Comparison of ENCODE assay signal across 17 mouse cellular contexts in the genomic region with DNA sequence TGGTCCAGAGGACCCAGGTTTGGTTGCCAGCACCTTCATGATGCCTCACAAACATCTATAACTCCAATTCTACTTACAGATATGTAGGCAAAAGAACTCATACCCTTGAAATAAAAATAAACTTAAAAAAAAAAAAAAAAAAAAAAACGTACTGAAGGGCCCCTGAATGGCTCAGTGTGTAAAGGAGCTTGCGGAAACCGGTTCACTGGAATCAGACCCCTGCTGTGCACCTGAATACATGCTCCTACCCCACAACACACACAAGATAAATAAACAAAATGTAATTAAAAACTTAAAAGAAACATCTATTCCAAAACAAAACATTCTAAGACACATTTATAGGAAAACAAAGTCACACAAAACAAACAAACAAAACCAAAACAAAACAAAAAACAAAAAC. TPM values are rescaled to one million over a fixed set of nuclear protein-coding genes. Genes with fewer than 3 reads are reported as not detected.
"Had no signal": no experiment of that assay in that cellular context is flagged by ENCODE, and none has a peak within 500 bp of the region (broad histone marks: within the 10 kb centered on the region; RNA-seq: fewer than 3 reads in every experiment).

No protein-coding gene starts in this region.

- H3K36me3 ChIP-seq: neural tube, embryonic 13.5 days; neural tube, embryonic 15.5 days; stomach, embryonic 15.5 days had no signal

- H3K9ac ChIP-seq: neural tube, embryonic 13.5 days; neural tube, embryonic 15.5 days; stomach, embryonic 15.5 days had no signal

- H3K27ac ChIP-seq: neural tube, embryonic 13.5 days; neural tube, embryonic 15.5 days; stomach, embryonic 15.5 days; stomach, postnatal 0 days had no signal

- H3K4me3 ChIP-seq: neural tube, embryonic 13.5 days; neural tube, embryonic 15.5 days; stomach, embryonic 15.5 days had no signal

- H3K9me3 ChIP-seq: neural tube, embryonic 13.5 days; neural tube, embryonic 15.5 days; stomach, embryonic 15.5 days had no signal

- H3K4me1 ChIP-seq: neural tube, embryonic 13.5 days; neural tube, embryonic 15.5 days; stomach, embryonic 15.5 days had no signal

- DNase-seq: retina, postnatal 1 day; right cerebral cortex, adult 18-20 months; right cerebral cortex, postnatal 14 days; right cerebral cortex, postnatal 25 days; right cerebral cortex, postnatal 4 days; spleen, adult 18-20 months; thymus, adult 18-20 months; thymus, adult 2 months; thymus, postnatal 14 days; thymus, postnatal 25 days; thymus, postnatal 36 days; thymus, postnatal 4 days had no signal

RNA-seq across cellular contexts. Expression of gene Zscan5b, which starts 1.9 kb away (rescaled TPM):
- total RNA-seq: neutrophil, adult 5-6 weeks had no signal

RNA-seq across cellular contexts. Expression of gene Galp, which starts 23.3 kb away (rescaled TPM):
- total RNA-seq: neutrophil, adult 5-6 weeks had no signal

RNA-seq across cellular contexts. Expression of gene Epp13, which starts 32.4 kb away (rescaled TPM):
- total RNA-seq: neutrophil, adult 5-6 weeks had no signal
